Mouse (Mus musculus) stomach, postnatal 0 days (tissue): ENCODE data around the gene Ugt1a5.
"Not testable (repeated sequence)": the region's sequence is repeated elsewhere in the genome, so short reads cannot be mapped to it uniquely, and the experiment has no call there.

Experiments
- CTCF ChIP-seq: IDR thresholded peaks from 2 replicates; pipeline ENCODE4 v1.5.1; 2016; ENCODE audit warnings: antibody characterized with exemption, low read depth, mild to moderate bottlenecking, moderate library complexity
- EP300 ChIP-seq: optimal IDR thresholded peaks from 2 replicates; pipeline ENCODE3; 2016; ENCODE audit warnings: antibody characterized with exemption

DNA sequence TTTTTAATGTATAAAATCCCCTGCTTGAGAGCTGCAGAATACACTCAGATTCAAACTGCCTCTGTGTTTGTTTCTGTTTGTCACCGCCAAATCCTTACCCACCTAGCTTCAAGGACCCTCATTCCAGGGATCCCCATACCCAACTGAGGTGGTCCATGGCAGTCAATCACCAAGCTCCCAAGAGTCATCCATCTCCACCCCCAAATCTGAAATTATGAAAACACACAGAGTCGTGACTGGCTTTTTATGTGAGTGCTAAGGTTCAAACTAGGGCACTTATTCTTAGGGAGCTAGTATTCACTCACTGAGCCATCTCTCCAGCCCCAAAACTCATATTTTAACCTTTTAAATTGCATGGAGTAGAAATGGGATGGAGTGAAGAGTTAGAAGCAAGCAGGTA is 59.5 kb downstream of the Ugt1a5 start:
- not testable (repeated sequence) for TF ChIP-seq CTCF, EP300
